Mouse (Mus musculus) limb, embryonic 10.5 days (tissue): ENCODE results near the gene Gm21860. TPM values are rescaled to one million over a fixed set of nuclear protein-coding genes. Genes with fewer than 3 reads are reported as not detected.
"Not testable (repeated sequence)": the region's sequence is repeated elsewhere in the genome, so short reads cannot be mapped to it uniquely, and the experiment has no call there.

Experiments
- DNase-seq: peaks from one replicate; pipeline ENCODE4 v3.0.0-alpha.2; 2017; ENCODE audit warnings: low spot score
- H3K27ac ChIP-seq: fragments of 300-500 bp; sonication (generic); 2 replicates; pipeline ENCODE4 v1.5.1; 2016; ENCODE audit warnings: mild to moderate bottlenecking
- H3K27me3 ChIP-seq: fragments of 300-500 bp; sonication (generic); 2 replicates; pipeline ENCODE4 v1.6.1; 2016; ENCODE audit warnings: low read depth, mild to moderate bottlenecking; ENCODE audit not compliant: poor library complexity, severe bottlenecking
- H3K36me3 ChIP-seq: fragments of 300-500 bp; sonication (generic); 2 replicates; pipeline ENCODE4 v1.6.1; 2016; ENCODE audit warnings: mild to moderate bottlenecking, moderate library complexity
- H3K4me1 ChIP-seq: fragments of 300-500 bp; sonication (generic); 2 replicates; pipeline ENCODE4 v1.6.1; 2016
- H3K4me3 ChIP-seq: fragments of 300-500 bp; sonication (generic); 2 replicates; pipeline ENCODE4 v1.5.1; 2016; ENCODE audit warnings: mild to moderate bottlenecking, moderate library complexity
- H3K9me3 ChIP-seq: fragments of 300-500 bp; sonication (generic); replicated peaks from 2 replicates; pipeline ENCODE4 v1.6.1; 2016; ENCODE audit warnings: mild to moderate bottlenecking
- WGBS: fragments of 180-500 bp; shearing (Covaris S2); methylation state at CpG from one replicate; pipeline ENCODE4 v1.1.7; 2016; 5-methylcytosine and 5-hydroxymethylcytosine counted together
- polyA plus RNA-seq: library from polyadenylated mRNA; unstranded; fragments of >200 nt; fragmentation: Nextera tagmentation; extraction: Ambion mirVana; gene quantifications from 2 replicates; pipeline ENCODE4 v1.2.1, GENCODE M21; 2016

Gm21860 gene
- not detected in 2 replicates for polyA plus RNA-seq

DNA sequence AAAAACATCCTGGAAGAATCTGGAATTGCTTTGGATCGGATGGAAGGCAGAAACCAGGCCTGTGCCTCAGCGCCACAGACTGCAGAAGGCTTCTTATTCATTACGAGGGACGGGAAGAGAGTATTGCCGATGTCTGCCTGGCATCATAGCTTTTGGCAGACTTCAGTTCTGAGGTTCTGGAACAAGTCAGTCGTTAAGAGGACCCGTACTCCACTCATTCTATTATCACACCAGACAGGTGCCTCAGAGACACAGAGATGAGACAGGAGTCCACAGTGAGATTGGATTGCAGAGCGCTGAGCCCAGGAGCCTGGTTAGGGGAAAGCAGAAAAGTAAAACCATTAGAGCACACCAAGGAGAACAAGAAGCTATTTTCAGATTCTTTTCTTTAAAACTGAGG lies at the start of gene Gm21860:
TSS of gene Gm21860 (minus strand) at position 101 of the 400 bp plus-strand sequence.
- H3K9me3 ChIP-seq, H3K27me3 ChIP-seq, DNase-seq, H3K36me3 ChIP-seq, H3K4me1 ChIP-seq, H3K4me3 ChIP-seq, H3K27ac ChIP-seq: not testable (repeated sequence)
- WGBS: no CpG with 5 or more reads among the region's 8 CpGs

DNA sequence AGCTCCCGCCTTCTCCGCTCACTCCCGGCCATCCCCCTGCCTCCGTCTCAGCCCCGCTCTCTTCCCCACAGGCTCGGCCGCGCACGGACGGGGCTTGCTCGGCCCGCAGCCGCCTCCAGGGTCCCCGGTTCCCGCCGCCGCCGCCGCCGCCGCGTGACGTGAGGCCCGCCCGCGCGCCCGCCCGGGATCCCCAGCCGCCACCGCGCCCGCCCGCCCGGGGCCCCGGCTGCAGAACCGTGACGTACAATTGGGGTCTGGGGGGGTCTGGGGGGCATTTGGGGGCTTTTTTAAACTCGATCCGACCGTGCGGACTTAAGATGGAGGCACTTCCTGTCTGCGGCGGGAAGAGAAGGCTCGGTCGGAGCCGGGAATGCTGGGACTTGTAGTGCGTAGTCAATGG lies 29.8 kb upstream of the Gm21860 start, which contains the start of gene Gm47283:
TSS of gene Gm47283 (plus strand) at position 301 of the 400 bp plus-strand sequence.
- H3K9me3 ChIP-seq, H3K36me3 ChIP-seq, H3K4me1 ChIP-seq, H3K27me3 ChIP-seq, DNase-seq, H3K27ac ChIP-seq, H3K4me3 ChIP-seq: not testable (repeated sequence)
- no CpG with 5 or more reads among the region's 48 CpGs for WGBS

DNA sequence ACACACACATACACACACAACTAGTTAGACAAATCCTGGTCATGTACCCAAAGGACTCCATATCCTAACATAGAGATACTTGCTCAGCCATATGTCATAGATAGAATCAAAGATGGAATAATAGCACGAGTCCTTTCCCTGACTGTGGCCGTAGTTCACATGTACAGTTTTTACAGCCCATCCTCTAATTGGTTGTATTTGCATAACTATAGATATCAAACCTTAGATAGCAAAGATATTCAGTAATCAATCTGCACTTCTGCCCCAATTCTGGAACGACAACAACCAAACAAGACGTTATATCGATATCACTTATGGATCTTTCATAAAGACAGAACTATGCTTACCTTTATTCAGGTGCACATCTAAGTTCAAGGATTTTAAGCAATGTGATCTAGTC lies 9.4 kb downstream of the Gm21860 start:
- Histone ChIP-seq H3K9me3 (peaks cover 28% of the 10 kb centered on the region), H3K36me3 (peaks cover 43% of the 10 kb centered on the region)
- H3K27me3 ChIP-seq, H3K4me3 ChIP-seq, DNase-seq, H3K27ac ChIP-seq, H3K4me1 ChIP-seq: not testable (repeated sequence)
- 95% methylated on average over 5 of the region's 5 CpGs for WGBS

DNA sequence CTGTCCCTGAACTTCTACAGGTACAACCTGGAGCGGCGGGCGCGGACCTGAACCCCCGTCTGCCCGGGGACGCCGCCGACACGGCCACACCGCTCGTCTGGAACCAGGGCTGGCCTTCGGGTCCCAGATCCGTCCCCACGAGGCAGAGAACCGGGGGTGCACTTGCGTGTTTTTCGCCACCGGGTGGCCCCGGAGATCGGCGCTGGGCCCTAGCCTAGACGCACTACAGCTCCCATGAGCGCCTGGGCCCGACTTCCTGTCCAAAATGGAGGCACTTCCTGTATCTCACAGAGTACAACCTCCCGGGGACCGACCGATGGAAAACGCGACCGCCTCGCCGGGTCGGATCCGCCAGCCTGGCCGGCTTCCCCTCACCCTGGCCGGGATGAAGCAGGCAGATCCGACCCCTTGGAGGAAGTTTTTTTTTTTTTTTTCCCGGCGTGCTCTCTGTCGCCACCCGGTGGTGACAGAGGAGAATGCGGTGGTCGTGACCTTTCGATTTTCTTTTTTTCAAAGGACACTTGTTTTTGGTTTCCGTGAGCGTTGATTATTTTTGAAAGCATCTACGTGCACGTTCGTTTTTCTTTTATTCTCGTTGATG lies 10.1 kb downstream of the Gm21860 start:
- peak; percentile 90 for DNase-seq
- peaks cover 36% of the 10 kb centered on the region for H3K9me3 ChIP-seq
- H3K27ac ChIP-seq, H3K27me3 ChIP-seq, H3K4me1 ChIP-seq: not testable (repeated sequence)
- 67% methylated on average over 51 of the region's 51 CpGs for WGBS
- H3K36me3 ChIP-seq: peaks cover 50% of the 10 kb centered on the region
- H3K4me3 ChIP-seq: peak overlapping the region; percentile 11; the same call in 1 of the 2 replicates

DNA sequence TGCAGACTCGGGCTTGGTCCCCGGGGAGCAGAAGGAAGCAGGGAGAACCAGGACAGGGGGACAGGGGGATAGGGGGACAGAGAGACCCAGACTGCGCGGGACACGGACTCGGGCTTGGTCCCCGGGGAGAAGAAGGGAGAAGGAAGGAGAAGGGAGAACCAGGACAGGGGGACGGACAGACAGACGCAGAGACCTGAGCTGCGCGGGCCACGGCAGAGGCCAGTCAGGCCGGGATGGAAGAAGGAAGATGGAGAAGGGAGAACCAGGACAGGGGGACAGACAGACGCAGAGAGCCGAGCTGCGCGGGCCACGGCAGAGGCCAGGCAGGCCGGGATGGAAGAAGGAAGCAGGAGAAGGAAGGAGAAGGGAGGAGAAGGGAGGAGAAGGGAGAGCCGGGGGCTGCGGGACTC lies 10.8 kb downstream of the Gm21860 start:
- DNase-seq: no peak
- WGBS: 77% methylated on average over 9 of the region's 21 CpGs
- Histone ChIP-seq H3K9me3 (peaks cover 42% of the 10 kb centered on the region), H3K4me1 (no peaks in the 10 kb centered on the region), H3K27me3 (no peaks in the 10 kb centered on the region), H3K27ac (no peak overlapping the region), H3K36me3 (peaks cover 57% of the 10 kb centered on the region), H3K4me3 (no peak overlapping the region)

DNA sequence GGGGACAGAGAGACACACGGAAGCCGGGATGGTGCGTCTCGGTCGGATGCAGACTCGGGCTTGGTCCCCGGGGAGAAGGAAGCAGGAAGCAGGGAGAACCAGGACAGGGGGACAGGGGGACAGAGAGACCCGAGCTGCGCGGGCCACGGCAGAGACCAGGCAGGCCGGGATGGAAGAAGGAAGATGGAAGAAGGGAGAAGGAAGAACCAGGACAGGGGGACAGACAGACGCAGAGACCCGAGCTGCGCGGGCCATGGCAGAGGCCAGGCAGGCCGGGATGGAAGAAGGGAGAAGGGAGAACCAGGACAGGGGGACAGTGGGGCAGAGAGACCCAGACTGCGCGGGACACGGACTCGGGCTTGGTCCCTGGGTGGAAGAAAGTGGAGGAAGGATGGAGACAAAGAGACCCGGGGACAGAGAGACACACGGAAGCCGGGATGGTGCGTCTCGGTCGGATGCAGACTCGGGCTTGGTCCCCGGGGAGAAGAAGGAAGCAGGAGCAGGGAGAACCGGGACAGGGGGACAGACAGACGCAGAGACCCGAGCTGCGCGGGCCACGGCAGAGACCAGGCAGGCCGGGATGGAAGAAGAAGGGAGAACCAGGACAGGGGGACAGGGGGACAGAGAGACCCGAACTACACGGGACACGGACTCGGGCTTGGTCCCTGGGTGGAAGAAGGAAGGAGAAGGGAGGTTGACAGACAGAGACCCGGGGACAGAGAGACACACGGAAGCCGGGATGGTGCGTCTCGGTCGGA lies 11.4 kb downstream of the Gm21860 start:
- not testable (repeated sequence) for H3K27ac ChIP-seq, H3K4me1 ChIP-seq, H3K4me3 ChIP-seq, H3K27me3 ChIP-seq
- H3K9me3 ChIP-seq: peaks cover 44% of the 10 kb centered on the region
- 84% methylated on average over 43 of the region's 46 CpGs for WGBS
- DNase-seq: peak; percentile 34
- peaks cover 61% of the 10 kb centered on the region for H3K36me3 ChIP-seq

DNA sequence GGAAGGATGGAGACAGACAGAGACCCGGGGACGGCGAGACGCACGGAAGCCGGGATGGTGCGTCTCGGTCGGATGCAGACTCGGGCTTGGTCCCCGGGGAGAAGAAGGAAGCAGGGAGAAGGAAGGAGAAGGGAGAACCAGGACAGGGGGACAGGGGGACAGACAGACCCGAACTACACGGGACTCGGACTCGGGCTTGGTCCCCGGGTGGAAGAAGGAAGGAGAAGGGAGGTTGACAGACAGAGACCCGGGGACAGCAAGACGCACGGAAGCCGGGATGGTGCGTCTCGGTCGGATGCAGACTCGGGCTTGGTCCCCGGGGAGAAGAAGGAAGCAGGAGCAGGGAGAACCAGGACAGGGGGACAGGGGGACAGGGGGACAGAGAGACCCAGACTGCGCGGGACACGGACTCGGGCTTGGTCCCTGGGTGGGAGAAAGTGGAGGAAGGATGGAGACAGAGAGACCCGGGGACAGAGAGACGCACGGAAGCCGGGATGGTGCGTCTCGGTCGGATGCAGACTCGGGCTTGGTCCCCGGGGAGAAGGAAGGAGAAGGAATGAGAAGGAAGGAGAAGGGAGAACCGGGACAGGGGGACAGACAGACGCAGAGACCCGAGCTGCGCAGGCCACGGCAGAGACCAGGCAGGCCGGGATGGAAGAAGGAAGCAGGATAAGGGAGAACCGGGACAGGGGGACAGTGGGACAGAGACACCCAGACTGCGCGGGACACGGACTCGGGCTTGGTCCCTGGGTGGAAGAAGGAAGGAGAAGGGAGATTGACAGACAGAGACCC lies 12.2 kb downstream of the Gm21860 start:
- WGBS: 88% methylated on average over 49 of the region's 49 CpGs
- peak; percentile 78 for DNase-seq
- Histone ChIP-seq H3K36me3 (peaks cover 61% of the 10 kb centered on the region), H3K9me3 (peaks cover 44% of the 10 kb centered on the region)
- H3K27me3 ChIP-seq, H3K4me1 ChIP-seq, H3K27ac ChIP-seq, H3K4me3 ChIP-seq: not testable (repeated sequence)

DNA sequence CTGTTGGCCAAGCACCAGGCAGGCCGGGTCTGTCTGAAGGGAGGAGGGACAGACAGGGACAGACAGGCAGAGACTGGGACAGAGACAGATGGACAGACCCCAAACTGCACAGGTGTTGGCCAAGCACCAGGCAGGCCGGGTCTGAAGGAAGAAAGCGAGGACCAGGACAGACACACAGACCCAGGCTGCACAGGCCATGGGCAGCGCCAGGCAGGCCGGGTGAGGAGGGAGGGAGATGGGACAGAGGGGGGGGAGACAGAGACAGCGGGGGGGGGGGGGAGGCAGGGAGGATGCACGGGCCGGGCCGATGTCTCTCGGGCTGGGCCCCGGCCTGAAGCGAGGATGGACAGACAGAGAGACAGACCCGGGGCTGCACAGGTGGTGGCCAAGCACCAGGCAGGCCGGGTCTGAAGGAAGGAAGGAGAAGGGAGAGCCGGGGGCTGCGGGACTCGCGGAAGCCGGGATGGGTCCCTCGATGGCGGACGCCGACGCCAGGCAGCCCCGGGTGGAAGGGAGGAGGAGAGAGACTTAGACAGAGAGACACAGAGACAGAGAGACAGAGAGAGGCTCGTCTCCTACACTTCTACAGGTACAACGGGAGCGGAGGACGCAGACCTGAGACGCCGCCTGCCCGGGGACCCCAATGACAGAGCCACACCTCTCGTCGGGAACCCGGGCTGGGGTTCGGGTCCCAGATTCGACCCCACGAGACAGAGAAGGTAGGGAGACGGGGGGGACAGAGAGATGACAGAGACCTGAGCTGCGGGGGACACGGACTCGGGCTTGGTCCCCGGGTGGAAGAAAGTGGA lies 13.0 kb downstream of the Gm21860 start:
- H3K4me1 ChIP-seq, H3K27ac ChIP-seq, H3K27me3 ChIP-seq, H3K4me3 ChIP-seq: not testable (repeated sequence)
- Histone ChIP-seq H3K9me3 (peaks cover 44% of the 10 kb centered on the region), H3K36me3 (peaks cover 61% of the 10 kb centered on the region)
- DNase-seq: peak; percentile 80
- 85% methylated on average over 43 of the region's 43 CpGs for WGBS

DNA sequence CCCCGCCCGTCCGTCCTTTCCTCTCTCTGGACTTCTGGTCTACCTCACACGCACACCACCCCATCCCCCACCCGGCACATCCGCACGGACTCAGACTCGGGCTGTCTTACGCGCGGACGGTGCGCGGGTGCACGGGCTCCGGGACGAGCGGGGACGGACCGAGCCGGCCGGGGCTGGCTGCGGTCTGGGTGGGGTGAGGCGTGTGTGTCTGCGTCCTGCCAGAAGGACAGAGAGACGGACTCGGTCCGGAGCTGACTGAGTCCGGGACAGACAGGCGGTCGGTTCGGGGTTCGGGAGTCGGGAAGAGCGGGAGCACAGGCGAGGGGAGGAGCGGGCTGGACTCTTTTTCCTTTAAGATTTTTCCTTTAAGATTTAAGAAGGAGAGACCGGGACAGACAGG lies 13.6 kb downstream of the Gm21860 start:
- 78% methylated on average over 38 of the region's 38 CpGs for WGBS
- not testable (repeated sequence) for H3K27me3 ChIP-seq, H3K4me1 ChIP-seq, H3K27ac ChIP-seq, H3K4me3 ChIP-seq
- Histone ChIP-seq H3K9me3 (peaks cover 44% of the 10 kb centered on the region), H3K36me3 (peaks cover 61% of the 10 kb centered on the region)
- peak; percentile 85 for DNase-seq

DNA sequence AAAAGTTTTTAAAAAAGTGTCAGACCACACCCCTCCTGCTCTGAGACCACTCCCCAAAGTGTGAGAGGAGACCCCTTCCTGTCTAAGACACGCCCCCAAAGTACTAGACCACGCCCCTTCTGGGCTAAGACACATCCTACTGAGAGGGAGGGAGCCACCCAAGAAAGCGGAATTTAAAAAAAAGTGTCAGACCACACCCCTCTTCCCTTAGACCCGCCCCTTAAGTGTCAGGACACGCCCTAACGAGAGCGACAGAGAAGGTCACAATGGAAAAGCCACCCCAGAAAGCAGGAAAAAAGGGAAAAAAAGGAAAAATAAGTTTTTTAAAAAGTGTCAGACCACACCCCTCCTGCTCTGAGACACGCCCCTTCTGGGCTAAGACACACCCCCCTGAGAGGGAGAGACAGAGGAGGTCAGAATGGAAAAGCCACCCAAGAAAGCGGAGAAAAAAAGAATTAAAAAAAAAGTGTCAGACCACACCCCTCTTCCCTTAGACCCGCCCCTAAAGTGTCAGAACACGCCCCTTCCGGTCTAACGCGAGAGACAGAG lies 14.5 kb downstream of the Gm21860 start:
- H3K4me1 ChIP-seq: no peaks in the 10 kb centered on the region
- WGBS: 50% methylated on average over 14 of the region's 14 CpGs
- H3K36me3 ChIP-seq: peaks cover 54% of the 10 kb centered on the region
- H3K27ac ChIP-seq: no peak overlapping the region
- no peaks in the 10 kb centered on the region for H3K27me3 ChIP-seq
- DNase-seq: peak; percentile 77
- H3K4me3 ChIP-seq: no peak overlapping the region
- peaks cover 44% of the 10 kb centered on the region for H3K9me3 ChIP-seq

DNA sequence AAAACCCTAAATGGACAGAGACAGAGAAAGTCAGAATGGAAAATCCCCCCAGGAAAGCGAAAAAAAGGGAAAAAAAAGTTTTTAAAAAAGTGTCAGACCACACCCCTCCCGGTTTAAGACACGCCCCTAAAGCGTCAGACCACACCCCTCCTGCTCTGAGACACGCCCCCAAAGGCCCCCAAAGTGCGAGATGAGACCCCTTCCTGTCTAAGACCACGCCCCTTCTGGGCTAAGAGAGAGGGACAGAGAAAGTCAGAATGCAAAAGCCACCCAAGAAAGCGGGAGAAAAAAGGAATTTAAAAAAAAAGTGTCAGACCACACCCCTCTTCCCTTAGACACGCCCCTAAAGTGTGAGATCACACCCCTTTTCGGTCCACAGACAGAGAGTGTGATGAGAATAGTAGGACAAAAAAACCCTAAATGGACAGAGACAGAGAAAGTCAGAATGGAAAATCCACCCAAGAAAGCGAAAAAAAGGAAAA lies 15.0 kb downstream of the Gm21860 start:
- H3K36me3 ChIP-seq: peaks cover 49% of the 10 kb centered on the region
- not testable (repeated sequence) for H3K27ac ChIP-seq, H3K4me1 ChIP-seq, H3K4me3 ChIP-seq, H3K27me3 ChIP-seq
- peak; percentile 68 for DNase-seq
- peaks cover 43% of the 10 kb centered on the region for H3K9me3 ChIP-seq
- WGBS: 53% methylated on average over 11 of the region's 11 CpGs

DNA sequence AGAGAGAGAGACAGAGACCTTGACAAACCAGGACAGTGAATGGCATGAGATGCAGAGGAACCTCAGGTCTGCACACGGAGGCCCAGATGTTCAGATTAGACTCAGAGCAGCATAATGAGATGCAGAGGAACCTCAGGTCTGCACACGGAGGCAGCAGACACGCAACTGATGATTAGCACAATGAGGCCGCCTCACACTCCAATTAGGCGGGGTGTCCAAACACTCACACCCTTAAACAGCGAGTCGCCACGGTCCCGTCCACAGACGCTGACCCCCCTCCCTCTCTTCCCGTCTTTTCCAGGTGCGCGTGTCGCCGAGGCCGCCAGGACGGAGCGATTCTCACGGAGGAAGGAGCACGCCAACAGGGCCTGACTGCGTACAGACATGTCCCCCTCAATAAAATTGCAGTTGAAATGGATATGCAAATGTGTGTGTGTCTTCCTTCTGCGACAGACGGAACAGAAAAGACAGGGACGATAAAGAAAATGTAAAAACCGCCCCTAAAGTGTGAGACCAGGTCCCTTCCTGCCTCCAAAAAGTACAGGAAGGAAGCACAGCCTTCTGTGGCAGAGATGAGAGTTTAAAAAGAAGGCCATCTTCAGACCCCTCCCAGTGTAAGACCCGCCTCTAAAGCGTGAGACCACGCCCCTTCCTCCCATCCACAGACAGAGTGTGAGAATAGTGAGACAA lies 15.6 kb downstream of the Gm21860 start:
- Histone ChIP-seq H3K36me3 (peaks cover 44% of the 10 kb centered on the region), H3K9me3 (peaks cover 38% of the 10 kb centered on the region)
- not testable (repeated sequence) for H3K27me3 ChIP-seq, H3K4me3 ChIP-seq, H3K27ac ChIP-seq, H3K4me1 ChIP-seq
- DNase-seq: peak; percentile 80
- WGBS: 73% methylated on average over 28 of the region's 28 CpGs
